Mouse (Mus musculus): ENCODE measurements around the gene Ccdc170.

DNA sequence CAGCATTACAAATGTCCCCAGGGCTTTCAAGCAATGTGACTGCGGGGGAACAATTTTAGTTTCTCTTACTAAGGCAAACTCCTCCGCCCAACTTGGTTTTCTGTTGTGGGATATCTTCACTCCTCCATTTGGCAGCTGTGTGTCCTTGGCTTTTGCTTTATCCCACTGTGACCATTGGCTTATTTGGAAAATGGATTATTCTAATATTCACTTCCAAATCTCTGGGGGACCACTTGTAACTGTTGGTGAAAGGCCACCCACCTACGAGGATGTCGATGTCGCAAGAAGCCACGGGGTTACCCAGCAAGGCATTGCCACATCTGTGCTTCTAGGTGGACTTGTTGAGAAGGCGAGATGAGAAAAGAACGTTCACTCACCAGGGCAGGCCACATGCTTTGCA, 607 bp upstream of the Ccdc170 start:
- TF ChIP-seq POLR2A (IDR thresholded peaks at IDR 0.05; ENCODE audit: borderline replicate concordance, extremely low read depth, insufficient read depth, insufficient read length, poor library complexity, severe bottlenecking) (no peak), CTCF (IDR thresholded peaks at IDR 0.05; ENCODE audit: borderline replicate concordance, extremely low read depth, insufficient read depth, insufficient read length) (no peak)
